Mouse (Mus musculus) kidney, postnatal 0 days (tissue): ENCODE data around the gene Kcnb1. TPM values are rescaled to one million over a fixed set of nuclear protein-coding genes. Genes with fewer than 3 reads are reported as not detected.

Experiments
- ATAC-seq: fragments of 200-750 bp; cut with Nextera tagmentation; replicated peaks from 2 replicates; pipeline ENCODE4 v1.8.0; 2017; ENCODE audit warnings: low read depth, moderate number of reproducible peaks, moderate TSS enrichment, moderate library complexity; ENCODE audit not compliant: low FRiP score
- DNase-seq: peaks from one replicate; pipeline ENCODE4 v3.0.0-alpha.2; 2016; ENCODE audit warnings: low spot score
- H3K27ac ChIP-seq: fragments of 300-500 bp; sonication (generic); 2 replicates; pipeline ENCODE4 v1.5.1; 2014; ENCODE audit warnings: mild to moderate bottlenecking
- H3K27me3 ChIP-seq: fragments of 300-500 bp; sonication (generic); 2 replicates; pipeline ENCODE4 v1.6.1; 2014; ENCODE audit warnings: low read length, mixed read lengths; ENCODE audit not compliant: insufficient read depth
- H3K36me3 ChIP-seq: fragments of 300-500 bp; sonication (generic); 2 replicates; pipeline ENCODE4 v1.6.1; 2014; ENCODE audit warnings: low read length, mixed read lengths; ENCODE audit not compliant: insufficient read depth
- H3K4me1 ChIP-seq: fragments of 300-500 bp; sonication (generic); replicated peaks from 2 replicates; pipeline ENCODE4 v1.6.1; 2014; ENCODE audit warnings: antibody characterized with exemption, low read length, mixed read lengths; ENCODE audit not compliant: insufficient read depth
- H3K4me2 ChIP-seq: fragments of 300-500 bp; sonication (generic); 2 replicates; pipeline ENCODE4 v1.6.1; 2014; ENCODE audit warnings: mild to moderate bottlenecking, low read length, moderate library complexity, mixed read lengths
- H3K4me3 ChIP-seq: fragments of 300-500 bp; sonication (generic); replicated peaks from 2 replicates; pipeline ENCODE4 v1.5.1; 2014; ENCODE audit warnings: low read depth, low read length
- H3K9ac ChIP-seq: fragments of 300-500 bp; sonication (generic); 2 replicates; pipeline ENCODE4 v1.6.1; 2014; ENCODE audit warnings: low read depth, low read length
- H3K9me3 ChIP-seq: fragments of 300-500 bp; sonication (generic); replicated peaks from 2 replicates; pipeline ENCODE4 v1.6.1; 2016; ENCODE audit warnings: low read length, inconsistent platforms, mixed read lengths
- CTCF ChIP-seq: IDR thresholded peaks from 2 replicates; pipeline ENCODE4 v1.5.1; 2016; ENCODE audit warnings: antibody characterized with exemption, low read depth, mild to moderate bottlenecking, moderate library complexity
- WGBS: fragments of 180-500 bp; shearing (Covaris S2); extraction: QIAGEN DNeasy Blood & Tissue Kit; methylation state at CpG from one replicate; pipeline ENCODE4 v1.1.7; 2014; 5-methylcytosine and 5-hydroxymethylcytosine counted together
- polyA plus RNA-seq: library from polyadenylated mRNA; unstranded; fragments of >200 nt; fragmentation: Nextera tagmentation; extraction: Ambion mirVana; gene quantifications from 2 replicates; pipeline ENCODE4 v1.2.1, GENCODE M21; 2015

The Kcnb1 gene
- polyA plus RNA-seq, 1 experiment from 2014 or later = 1.4 TPM

DNA sequence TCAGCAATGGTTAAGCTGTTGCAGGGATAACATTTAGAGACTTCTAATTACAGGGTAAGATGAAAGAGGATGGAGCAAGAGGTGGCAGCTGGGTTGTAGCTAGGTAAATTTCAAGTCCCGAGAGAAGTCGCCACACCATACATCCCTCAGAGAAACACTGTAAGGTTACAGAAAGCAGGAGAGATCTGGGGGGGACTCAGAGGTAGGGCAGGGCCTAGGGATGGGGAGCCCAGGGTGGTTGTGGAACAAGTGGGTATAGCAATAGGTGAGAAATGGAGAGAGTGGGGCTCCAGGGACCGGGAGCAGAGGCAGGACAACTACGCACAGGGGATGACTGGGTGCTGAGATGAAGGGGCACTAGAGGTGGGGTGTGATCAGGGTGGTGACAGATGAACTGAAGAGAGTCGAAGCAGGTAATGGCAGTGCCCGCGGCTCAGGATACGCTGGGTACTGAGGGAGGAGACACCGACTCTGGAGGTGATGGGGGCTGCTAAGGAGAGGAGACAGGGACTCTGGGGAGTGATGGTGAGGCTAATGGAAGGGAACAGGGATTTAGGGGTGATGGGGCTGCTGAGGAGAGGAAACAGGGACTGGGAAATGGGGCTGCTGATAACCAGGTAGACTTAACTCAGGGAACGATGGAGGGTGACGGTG is 128.4 kb downstream of the Kcnb1 start:
- peaks cover 30% of the 10 kb centered on the region; the same call in 1 of the 2 replicates for H3K36me3 ChIP-seq
- H3K4me2 ChIP-seq = peak overlapping the region; percentile 67
- DNase-seq (no peak), ATAC-seq (no peak)
- no peaks in the 10 kb centered on the region for H3K9me3 ChIP-seq
- peaks cover 21% of the 10 kb centered on the region for H3K4me1 ChIP-seq
- peak overlapping the region; percentile 85 for H3K4me3 ChIP-seq
- H3K27me3 ChIP-seq = no peaks in the 10 kb centered on the region
- TF ChIP-seq CTCF = no peak
- H3K9ac ChIP-seq = peak overlapping the region; percentile 87
- WGBS = 14% methylated on average over 11 of the region's 11 CpGs
- peak overlapping the region; percentile 96 for H3K27ac ChIP-seq

GRCm38 (mm10) chr2:167060761-167061160 is 129.2 kb downstream of the Kcnb1 start:
- Histone ChIP-seq H3K9me3 (no peaks in the 10 kb centered on the region), H3K27ac (peak overlapping the region; percentile 85), H3K36me3 (peaks cover 31% of the 10 kb centered on the region), H3K4me2 (peak overlapping the region; percentile 67), H3K4me3 (peak overlapping the region; percentile 85), H3K9ac (peak overlapping the region; percentile 87; the same call in 1 of the 2 replicates), H3K4me1 (peaks cover 21% of the 10 kb centered on the region), H3K27me3 (no peaks in the 10 kb centered on the region)
- no peak for ATAC-seq
- TF ChIP-seq CTCF = no peak
- no peak for DNase-seq

DNA sequence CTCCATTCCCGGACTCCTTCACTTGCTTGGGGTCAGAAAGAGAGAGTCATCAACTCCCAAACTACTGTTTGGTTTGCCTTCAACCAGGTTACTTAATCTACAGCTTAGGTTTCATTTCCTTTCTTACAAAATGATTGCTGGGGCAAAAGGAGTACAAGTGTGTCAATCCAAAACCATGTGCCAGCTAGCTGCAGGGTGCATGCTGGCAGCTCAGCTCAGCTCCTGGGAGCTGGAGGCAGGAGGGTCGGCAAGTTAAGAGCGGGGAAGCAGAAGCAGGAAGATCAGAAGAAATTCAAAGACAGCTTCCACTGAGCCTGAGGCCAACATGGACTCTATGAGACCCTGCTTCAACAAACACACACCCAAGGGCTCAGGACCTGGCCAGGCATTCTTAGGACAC is 129.6 kb downstream of the Kcnb1 start:
- H3K27ac ChIP-seq = peak overlapping the region; percentile 85
- DNase-seq (no peak), ATAC-seq (no peak)
- no peaks in the 10 kb centered on the region for H3K9me3 ChIP-seq
- peak overlapping the region; percentile 87; the same call in 1 of the 2 replicates for H3K9ac ChIP-seq
- H3K27me3 ChIP-seq = no peaks in the 10 kb centered on the region
- TF ChIP-seq CTCF = no peak
- H3K36me3 ChIP-seq = peaks cover 31% of the 10 kb centered on the region
- H3K4me1 ChIP-seq = peaks cover 21% of the 10 kb centered on the region
- peak overlapping the region; percentile 67 for H3K4me2 ChIP-seq
- 45% methylated on average over 3 of the region's 3 CpGs for whole genome bisulfite sequencing
- H3K4me3 ChIP-seq = peak overlapping the region; percentile 16

- WGBS = 56% methylated on average over 12 of the region's 12 CpGs
- Histone ChIP-seq H3K9ac (peak overlapping the region; percentile 87), H3K4me3 (peak overlapping the region; percentile 16; the same call in 1 of the 2 replicates), H3K27me3 (no peaks in the 10 kb centered on the region), H3K4me1 (peaks cover 21% of the 10 kb centered on the region), H3K27ac (peak overlapping the region; percentile 85), H3K9me3 (no peaks in the 10 kb centered on the region), H3K4me2 (peak overlapping the region; percentile 67), H3K36me3 (peaks cover 32% of the 10 kb centered on the region)
- DNase-seq (no peak), ATAC-seq (no peak)
- no peak for TF ChIP-seq CTCF
Measured at GRCm38 (mm10) chr2:167059960-167060359, 130.0 kb downstream of the Kcnb1 start.

- Histone ChIP-seq H3K9ac (peak overlapping the region; percentile 87), H3K9me3 (no peaks in the 10 kb centered on the region), H3K27ac (peak overlapping the region; percentile 85), H3K36me3 (peaks cover 32% of the 10 kb centered on the region), H3K4me3 (peak overlapping the region; percentile 16; the same call in 1 of the 2 replicates), H3K27me3 (no peaks in the 10 kb centered on the region), H3K4me1 (peaks cover 21% of the 10 kb centered on the region), H3K4me2 (peak overlapping the region; percentile 67)
- no peak for TF ChIP-seq CTCF
- 61% methylated on average over 8 of the region's 8 CpGs for WGBS
- DNase-seq (no peak), ATAC-seq (no peak)
Measured at GRCm38 (mm10) chr2:167059536-167059935, 130.4 kb downstream of the Kcnb1 start.

- Histone ChIP-seq H3K27me3 (no peaks in the 10 kb centered on the region), H3K9me3 (no peaks in the 10 kb centered on the region), H3K36me3 (peaks cover 34% of the 10 kb centered on the region), H3K9ac (no peak overlapping the region), H3K27ac (peak overlapping the region; percentile 62), H3K4me3 (no peak overlapping the region), H3K4me1 (peaks cover 21% of the 10 kb centered on the region), H3K4me2 (0 out of 2 replicates have a peak overlapping the region, but pooled peaks have one; percentile 27)
- ATAC-seq (no peak), DNase-seq (no peak)
- no peak for TF ChIP-seq CTCF
- 52% methylated on average over 3 of the region's 3 CpGs for WGBS
Measured at GRCm38 (mm10) chr2:167058814-167059387, 131.1 kb downstream of the Kcnb1 start.
